Mouse (Mus musculus) skeletal muscle tissue, adult 2 months (tissue): ENCODE measurements around the gene P2ry10.
"Not testable (repeated sequence)": the region's sequence is repeated elsewhere in the genome, so short reads cannot be mapped to it uniquely, and the experiment has no call there.

Source experiments
- DNase-seq: peaks from one replicate; pipeline ENCODE4 v3.0.0-alpha.2; 2012; ENCODE audit warnings: low read depth, low spot score

The P2ry10 gene

GRCm38 (mm10) chrX:107088177-107088576, at the start of gene P2ry10:
P2ry10 (plus strand) TSS chrX:107088492.
- no peak for DNase-seq

GRCm38 (mm10) chrX:107039146-107039545, 49.1 kb upstream of the P2ry10 start:
- no peak for DNase-seq

- no peak for DNase-seq
Observed at GRCm38 (mm10) chrX:107039635-107040034, 48.7 kb upstream of the P2ry10 start.

- DNase-seq = no peak
Observed at GRCm38 (mm10) chrX:107042367-107042766, 45.9 kb upstream of the P2ry10 start.

GRCm38 (mm10) chrX:107083407-107083806, 4.9 kb upstream of the P2ry10 start:
- DNase-seq = not testable (repeated sequence)

- no peak for DNase-seq
Observed at GRCm38 (mm10) chrX:107084320-107084719, 4.0 kb upstream of the P2ry10 start.

GRCm38 (mm10) chrX:107089131-107089530, 839 bp downstream of the P2ry10 start:
- peak; percentile 2 for DNase-seq

- no peak for DNase-seq
Observed at GRCm38 (mm10) chrX:107089930-107090329, 1.6 kb downstream of the P2ry10 start.

GRCm38 (mm10) chrX:107095633-107096032, 7.3 kb downstream of the P2ry10 start:
- DNase-seq = no peak

GRCm38 (mm10) chrX:107116333-107116732, 28.0 kb downstream of the P2ry10 start:
- no peak for DNase-seq

- no peak for DNase-seq
Observed at GRCm38 (mm10) chrX:107116987-107117386, 28.7 kb downstream of the P2ry10 start.

GRCm38 (mm10) chrX:107143184-107143583, 54.9 kb downstream of the P2ry10 start:
- DNase-seq = no peak

GRCm38 (mm10) chrX:107143930-107144329, 55.6 kb downstream of the P2ry10 start:
- no peak for DNase-seq

GRCm38 (mm10) chrX:107148681-107149080, 60.4 kb downstream of the P2ry10 start, which contains the start of gene P2ry10b:
P2ry10b (plus strand) TSS chrX:107148927.
- no peak for DNase-seq

GRCm38 (mm10) chrX:107149391-107149993, 61.2 kb downstream of the P2ry10 start:
- no peak for DNase-seq

GRCm38 (mm10) chrX:107150027-107150426, 61.7 kb downstream of the P2ry10 start:
- no peak for DNase-seq

GRCm38 (mm10) chrX:107150752-107151515, 62.6 kb downstream of the P2ry10 start:
- peak; percentile 64 for DNase-seq
